Mouse (Mus musculus) megakaryocyte-erythroid progenitor cell, adult 5 weeks (primary cell): Measurements from ENCODE around the gene Slc38a3. TPM values are rescaled to one million over a fixed set of nuclear protein-coding genes. Genes with fewer than 3 reads are reported as not detected.

Source experiments
- polyA plus RNA-seq: library from polyadenylated mRNA; stranded (reverse); fragments of >175 nt; gene quantifications from 2 replicates; pipeline ENCODE4 v1.2.3, GENCODE M21; 2012

Slc38a3 gene
- polyA plus RNA-seq: 0.02 and 0.03 TPM in 2 replicates

GRCm38 (mm10) chr9:107669480-107669945 lies at the start of gene Slc38a3:
Slc38a3 (minus strand) TSS chr9:107669530.

GRCm38 (mm10) chr9:107709697-107710483 lies 40.6 kb upstream of the Slc38a3 start, which contains the start of gene Sema3f:
Sema3f (minus strand) TSS chr9:107710475.

GRCm38 (mm10) chr9:107679501-107679900 lies 10.2 kb upstream of the Slc38a3 start, which contains the start of gene Gnat1:
Gnat1 (minus strand) TSS chr9:107679712.

DNA sequence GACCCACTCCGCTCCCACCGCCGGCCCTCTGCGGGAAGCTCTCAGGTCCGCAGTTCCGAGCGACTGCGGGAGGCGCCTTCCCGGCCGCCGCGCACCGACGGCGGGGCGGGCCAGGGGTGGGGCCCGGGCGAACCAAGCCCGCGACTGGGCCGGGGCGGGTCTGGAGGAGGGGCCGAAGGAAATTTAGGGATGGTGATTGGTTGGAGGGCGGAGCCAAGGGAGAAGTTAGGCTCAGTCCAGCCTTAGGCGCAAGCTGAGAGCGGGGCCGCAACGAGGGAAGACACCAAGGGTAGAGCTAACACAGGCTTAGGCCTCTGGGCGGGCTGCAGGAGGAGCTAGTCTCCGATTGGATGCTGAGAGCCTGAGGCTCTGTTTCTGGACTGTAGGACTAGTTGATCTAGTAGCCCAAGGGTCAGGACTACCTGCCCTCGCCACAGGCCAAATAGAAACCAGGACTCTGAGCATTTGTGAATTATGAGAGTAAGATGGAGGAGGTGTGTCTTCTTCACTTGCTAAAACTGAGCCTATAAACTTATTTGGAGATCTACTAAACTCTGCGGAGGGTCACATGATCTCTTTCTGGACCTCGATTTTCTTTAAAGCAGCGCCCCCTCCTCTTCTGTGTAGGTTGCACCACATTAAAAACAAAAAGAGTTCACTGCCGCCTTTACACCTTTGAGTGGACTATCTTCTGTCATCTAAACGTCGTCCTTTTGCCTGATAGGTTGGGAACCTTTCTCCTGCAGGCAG lies 33.9 kb downstream of the Slc38a3 start, which contains the start of gene Gnai2:
Gene Gnai2 (minus strand): TSS at position 89 of the 750 bp plus-strand sequence.

GRCm38 (mm10) chr9:107608741-107609432 lies 60.4 kb downstream of the Slc38a3 start, which contains the start of gene Sema3b:
Sema3b (minus strand) TSS chr9:107609229.

Other genes starting within 250 kb of the Slc38a3 start
- gene Tmem115, start 135.6 kb downstream of the Slc38a3 start, polyA plus RNA-seq: 30.5 and 30.9 TPM in 2 replicates
- 17.6 and 21.3 TPM in 2 replicates for gene Cyb561d2, start 127.3 kb downstream of the Slc38a3 start, polyA plus RNA-seq
- gene Nprl2, start 127.3 kb downstream of the Slc38a3 start, polyA plus RNA-seq: 0.73 and 1.6 TPM in 2 replicates
- 0.65 and 0.95 TPM in 2 replicates for gene Zmynd10, start 122.2 kb downstream of the Slc38a3 start, polyA plus RNA-seq
- 41.8 and 45.8 TPM in 2 replicates for gene Rassf1, start 118.0 kb downstream of the Slc38a3 start, polyA plus RNA-seq
- 8.9 and 11.0 TPM in 2 replicates for gene Tusc2, start 106.3 kb downstream of the Slc38a3 start, polyA plus RNA-seq
- gene Hyal2, start 101.6 kb downstream of the Slc38a3 start, polyA plus RNA-seq: 11.0 and 18.3 TPM in 2 replicates
- 2.8 and 3.0 TPM in 2 replicates for gene Hyal1, start 92.6 kb downstream of the Slc38a3 start, polyA plus RNA-seq
- 57.1 and 59.8 TPM in 2 replicates for gene Naa80, start 90.6 kb downstream of the Slc38a3 start, polyA plus RNA-seq
- gene Hyal3, start 88.7 kb downstream of the Slc38a3 start, polyA plus RNA-seq: 0.47 and 0.67 TPM in 2 replicates
- 99.4 and 110 TPM in 2 replicates for gene Ifrd2, start 81.9 kb downstream of the Slc38a3 start, polyA plus RNA-seq
- 0.09 TPM in 1 of 2 replicates, not detected in the other for gene Sema3b, start 60.3 kb downstream of the Slc38a3 start, polyA plus RNA-seq
- gene Gnai2, start 34.2 kb downstream of the Slc38a3 start, polyA plus RNA-seq: 1,176 and 1,508 TPM in 2 replicates
- gene Gnat1, start 10.2 kb upstream of the Slc38a3 start, polyA plus RNA-seq: 0.33 and 0.55 TPM in 2 replicates
- 0.52 and 0.71 TPM in 2 replicates for gene Sema3f, start 40.9 kb upstream of the Slc38a3 start, polyA plus RNA-seq
- 22.6 and 29.7 TPM in 2 replicates for gene Rbm5, start 101.5 kb upstream of the Slc38a3 start, polyA plus RNA-seq
- 21.8 and 30.9 TPM in 2 replicates for gene Rbm6, start 203.7 kb upstream of the Slc38a3 start, polyA plus RNA-seq
- 22.6 and 23.1 TPM in 2 replicates for gene Mon1a, start 218.6 kb upstream of the Slc38a3 start, polyA plus RNA-seq
- 0.18 and 0.50 TPM in 2 replicates for gene Mst1r, start 237.3 kb upstream of the Slc38a3 start, polyA plus RNA-seq